Mouse (Mus musculus): ENCODE results near the gene Mthfd2.

Gene Mthfd2

DNA sequence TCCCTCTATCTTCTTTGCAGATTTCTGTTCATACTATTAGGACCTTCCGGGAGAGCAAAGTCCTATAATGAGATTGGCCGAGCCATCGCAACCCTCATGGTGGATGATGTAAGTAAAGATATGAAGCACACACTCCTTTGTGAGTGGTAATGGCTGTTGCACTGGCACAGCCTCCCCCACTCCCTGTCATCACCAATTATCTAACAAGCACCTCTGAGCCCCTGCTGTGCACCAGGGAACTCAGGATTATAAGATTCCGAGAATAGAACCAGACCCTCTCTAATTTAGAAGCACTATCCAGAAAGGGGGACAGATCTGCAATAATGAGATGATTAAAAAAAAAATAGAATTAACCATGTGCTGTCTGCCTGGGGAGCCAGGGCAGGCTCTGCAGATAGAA lies 60.1 kb downstream of the Mthfd2 start:
- DNase-seq, result no peak

DNA sequence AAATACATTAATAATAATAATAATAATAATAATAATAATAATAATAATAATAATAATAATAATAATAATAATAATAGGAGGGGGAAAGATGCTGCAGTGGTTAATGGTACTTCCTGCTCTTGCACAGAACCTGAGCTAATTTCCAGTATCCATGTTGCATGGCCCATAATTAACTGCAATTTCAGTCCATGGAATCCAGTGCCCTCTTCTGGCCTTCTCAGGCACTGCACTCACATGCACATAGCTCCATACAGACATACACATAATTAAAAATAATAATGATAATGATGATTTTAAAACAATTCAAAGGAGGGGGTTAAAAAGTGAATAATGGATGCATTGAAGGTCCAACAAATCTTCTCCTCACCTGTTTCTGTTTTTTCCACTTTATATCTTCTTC lies 60.5 kb downstream of the Mthfd2 start:
- DNase-seq, result peak; percentile 25

DNA sequence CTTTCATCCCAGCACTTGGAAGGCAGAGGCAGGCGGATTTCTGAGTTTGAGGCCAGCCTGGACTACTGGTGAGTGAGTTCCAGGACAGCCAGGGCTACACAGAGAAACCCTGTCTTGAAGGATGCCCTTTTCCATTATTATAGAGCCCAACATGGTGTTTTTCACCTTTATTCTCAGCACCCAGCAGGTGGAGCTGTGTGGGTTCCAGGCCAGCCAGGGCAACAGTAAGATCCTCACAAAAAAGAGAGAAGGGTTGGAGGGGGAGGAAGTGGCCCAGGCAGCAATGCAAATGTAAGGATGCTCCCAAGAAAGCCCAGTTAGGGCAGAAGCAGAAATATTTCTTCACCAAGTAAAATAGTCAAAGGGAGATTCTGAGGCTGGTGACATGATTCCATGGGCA lies 61.2 kb downstream of the Mthfd2 start:
- DNase-seq, result no peak

Data from embryo, embryonic 11 days (tissue).